Mouse (Mus musculus) liver, adult 2 months (tissue): ENCODE data around the gene Cul9.

Experiments
- CTCF ChIP-seq: fragments of 200-500 bp; IDR thresholded peaks from 2 replicates; pipeline ENCODE4 v1.5.1; 2011; ENCODE audit warnings: low read depth, low read length, control low read depth
- POLR2A ChIP-seq: fragments of 200-500 bp; IDR thresholded peaks from 2 replicates; pipeline ENCODE4 v1.6.1; 2011; ENCODE audit warnings: low read length, control low read depth; ENCODE audit not compliant: insufficient read depth; ENCODE audit errors: extremely low read depth

GRCm38 (mm10) chr17:46546995-46547394 is 807 bp upstream of the Cul9 start:
- no peak for TF ChIP-seq CTCF
- no peak for TF ChIP-seq POLR2A
